Mouse (Mus musculus) bone marrow, adult 2 months (tissue): ENCODE data around the gene Pinlyp. TPM values are rescaled to one million over a fixed set of nuclear protein-coding genes. Genes with fewer than 3 reads are reported as not detected.
A peak's percentile ranks its signal among the peaks of the same experiment; 100 is the strongest.

Source experiments
- H3K27ac ChIP-seq: fragments of 200-500 bp; 2 replicates; pipeline ENCODE4 v1.5.1; 2012; ENCODE audit warnings: low read depth, mild to moderate bottlenecking, control low read depth, inconsistent platforms, low read length; ENCODE audit not compliant: control insufficient read depth, poor library complexity, insufficient read depth
- H3K4me1 ChIP-seq: fragments of 200-500 bp; 2 replicates; pipeline ENCODE4 v1.6.1; 2011; ENCODE audit warnings: low read length; ENCODE audit not compliant: control insufficient read depth, insufficient read depth
- H3K4me3 ChIP-seq: fragments of 200-500 bp; replicated peaks from 2 replicates; pipeline ENCODE3; 2011; ENCODE audit warnings: mild to moderate bottlenecking, low read depth, low read length, control low read depth; ENCODE audit not compliant: control insufficient read depth
- CTCF ChIP-seq: fragments of 200-500 bp; IDR thresholded peaks from 2 replicates; pipeline ENCODE4 v1.5.1; 2011; ENCODE audit warnings: low read length, control low read depth; ENCODE audit not compliant: control insufficient read depth, insufficient read depth
- POLR2A ChIP-seq: fragments of 200-500 bp; IDR thresholded peaks from 2 replicates; pipeline ENCODE4 v1.6.1; 2011; ENCODE audit warnings: low read depth, mild to moderate bottlenecking, control low read depth, low read length, borderline replicate concordance; ENCODE audit not compliant: control insufficient read depth
- WGBS: fragments of 180-500 bp; shearing (Covaris S2); methylation state at CpG from one replicate; pipeline ENCODE4 v1.1.7; 2018; 5-methylcytosine and 5-hydroxymethylcytosine counted together
- polyA plus RNA-seq: library from polyadenylated mRNA; stranded (reverse); fragments of >200 nt; gene quantifications from 2 replicates; pipeline ENCODE4 v1.2.4, GENCODE M21; 2011; ENCODE audit warnings: low replicate concordance; ENCODE audit not compliant: missing spikeins, insufficient read depth, insufficient read length

Pinlyp gene
- polyA plus RNA-seq, 1 experiment: not detected

DNA sequence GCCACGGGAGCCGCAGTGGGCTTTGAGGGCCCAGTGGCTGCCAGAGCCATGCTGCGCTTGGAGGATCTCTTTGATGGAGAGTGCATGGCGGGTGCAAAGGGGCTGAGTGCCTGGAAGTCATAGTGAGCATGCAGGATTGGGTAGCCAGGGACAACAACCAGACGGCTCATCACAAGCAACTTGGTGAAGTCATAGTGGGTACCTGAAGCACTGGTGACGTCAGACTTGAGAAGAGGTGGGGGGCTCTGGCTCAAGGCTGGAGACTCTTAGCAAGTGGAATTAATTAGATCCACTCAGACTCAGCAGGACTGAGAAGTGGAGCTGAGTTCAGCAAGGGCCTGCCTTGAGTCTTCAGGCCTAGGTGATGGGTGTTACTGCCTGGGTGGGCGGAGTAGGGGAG is 33.6 kb downstream of the Pinlyp start, which contains the start of gene AC161166.1:
AC161166.1 (minus strand) TSS at position 101 of the 400 bp plus-strand sequence.
- H3K4me1 ChIP-seq: no peaks in the 10 kb centered on the region
- TF ChIP-seq POLR2A (no peak), CTCF (no peak)
- WGBS: 87% methylated on average over 7 of the region's 7 CpGs
- no peak within 1 kb of the TSS for H3K27ac ChIP-seq
- H3K4me3 ChIP-seq: no peak within 1 kb of the TSS

DNA sequence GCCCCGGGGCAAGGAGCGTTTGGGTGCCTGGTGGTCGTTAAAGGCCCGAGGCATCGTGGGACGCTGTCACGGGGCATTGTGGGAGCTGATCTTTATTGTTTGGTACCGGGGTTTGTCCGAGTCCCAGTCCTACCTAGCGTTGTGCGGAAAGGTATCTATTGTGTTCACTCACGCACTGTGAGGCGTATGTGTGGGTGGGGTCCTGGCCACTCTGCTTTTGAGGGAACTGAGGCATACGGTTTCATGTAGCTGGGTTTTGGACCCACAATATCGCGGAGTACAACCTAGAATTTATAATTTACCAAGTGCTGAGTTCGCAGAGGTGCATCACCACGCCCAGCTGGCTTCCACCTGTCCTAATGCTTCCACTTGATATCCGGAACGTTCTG is 38.2 kb downstream of the Pinlyp start:
- WGBS: 1% methylated on average over 20 of the region's 20 CpGs
- peak overlapping the region; percentile 85 for H3K4me3 ChIP-seq
- no peak for TF ChIP-seq POLR2A
- no peak for TF ChIP-seq CTCF
- no peak overlapping the region for H3K27ac ChIP-seq
- no peaks in the 10 kb centered on the region for H3K4me1 ChIP-seq

DNA sequence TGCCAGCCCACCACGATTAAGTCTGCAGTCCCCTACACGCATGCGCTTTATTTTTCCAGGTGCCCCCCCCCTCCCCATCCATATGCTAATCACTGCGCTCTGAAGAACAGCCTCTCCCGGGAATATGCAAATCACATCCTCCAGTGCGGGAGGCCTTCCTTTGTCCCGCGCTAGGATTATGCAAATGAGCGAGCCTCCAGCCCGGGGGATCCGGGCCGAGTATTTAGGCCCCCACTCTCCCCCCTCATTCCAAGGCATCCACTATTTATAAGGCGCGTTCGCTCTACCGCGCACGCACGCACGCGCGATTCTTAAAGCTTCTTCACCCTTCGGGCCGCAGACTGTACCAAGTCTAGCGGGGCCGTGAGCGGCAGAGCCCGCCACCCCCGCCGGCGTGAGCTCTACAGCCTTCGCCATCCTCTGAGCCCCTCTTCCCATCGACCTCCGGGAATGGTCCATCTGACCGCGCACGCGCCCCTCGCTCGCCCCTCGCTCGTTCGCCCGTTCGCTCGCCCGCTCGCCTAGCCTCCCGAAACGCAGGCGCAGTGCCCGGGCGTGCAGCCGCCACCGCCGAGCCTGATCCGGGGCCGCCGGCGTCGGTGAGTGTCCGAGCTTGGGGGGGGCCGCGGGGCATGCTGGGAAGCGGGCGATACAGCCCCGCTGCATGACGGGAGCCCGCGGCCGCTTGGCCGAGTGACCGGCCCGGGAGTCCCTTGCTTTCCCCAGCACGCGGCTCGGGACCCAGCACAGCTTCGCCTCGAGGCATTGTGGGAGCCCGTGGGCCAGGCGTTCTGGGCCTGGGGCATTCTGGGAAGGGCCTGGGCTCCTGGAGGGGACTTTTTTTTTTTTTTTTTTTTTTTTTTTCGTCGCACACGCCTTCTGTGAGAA is 38.8 kb downstream of the Pinlyp start, which contains the start of gene Zfp428:
Zfp428 (plus strand) TSS at position 169 of the 888 bp plus-strand sequence.
- Histone ChIP-seq H3K4me1 (no peaks in the 10 kb centered on the region), H3K4me3 (peak within 1 kb of the TSS; percentile 85), H3K27ac (peak within 1 kb of the TSS; percentile 37; the same call in 1 of the 2 replicates)
- no peak for TF ChIP-seq CTCF
- peak; percentile 68; the same call in 1 of the 2 replicates for TF ChIP-seq POLR2A
- under 1% methylated on average over 84 of the region's 84 CpGs for WGBS

DNA sequence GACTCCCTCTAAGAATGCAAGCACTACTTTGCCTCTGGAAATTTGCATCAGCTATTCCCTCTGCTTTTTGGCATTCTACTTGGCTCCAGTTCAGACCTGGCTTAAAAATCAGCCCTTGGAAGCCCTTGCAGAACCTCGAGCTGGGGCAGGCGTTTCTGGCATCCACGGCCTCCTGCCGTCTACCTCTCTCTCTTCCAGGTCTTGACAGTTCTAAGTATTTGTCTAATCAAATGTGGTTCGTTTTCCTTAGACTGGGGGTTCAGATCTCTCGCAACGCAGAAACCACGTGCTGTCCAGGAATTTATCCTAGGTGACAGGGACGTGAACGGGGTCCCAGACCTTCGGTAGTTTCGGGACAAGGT is 39.5 kb downstream of the Pinlyp start:
- 8% methylated on average over 12 of the region's 12 CpGs for WGBS
- Histone ChIP-seq H3K27ac (no peak overlapping the region), H3K4me3 (peak overlapping the region; percentile 5), H3K4me1 (no peaks in the 10 kb centered on the region)
- TF ChIP-seq CTCF (no peak), POLR2A (no peak)

DNA sequence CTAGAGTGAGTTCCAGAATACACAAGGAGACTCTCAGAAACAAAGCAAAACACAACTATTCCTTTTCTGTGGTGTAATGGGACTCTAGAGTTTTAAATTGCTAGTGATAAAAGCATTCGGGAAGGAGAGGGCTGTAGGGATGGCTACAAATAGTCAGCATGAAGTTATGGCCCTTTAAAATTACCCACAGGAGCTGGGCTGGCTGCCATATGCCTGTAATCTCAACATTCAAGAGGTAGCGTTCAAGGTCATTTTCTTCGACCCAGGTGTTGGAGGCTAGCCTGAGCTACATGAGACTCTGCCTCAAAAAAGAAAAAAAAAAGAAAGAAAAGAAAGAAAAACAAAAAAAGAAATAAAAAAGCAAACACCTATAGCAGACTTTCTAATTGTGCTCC is 39.9 kb downstream of the Pinlyp start:
- 25% methylated on average over 3 of the region's 3 CpGs for WGBS
- TF ChIP-seq CTCF: no peak
- no peak for TF ChIP-seq POLR2A
- Histone ChIP-seq H3K4me1 (no peaks in the 10 kb centered on the region), H3K4me3 (no peak overlapping the region), H3K27ac (no peak overlapping the region)

DNA sequence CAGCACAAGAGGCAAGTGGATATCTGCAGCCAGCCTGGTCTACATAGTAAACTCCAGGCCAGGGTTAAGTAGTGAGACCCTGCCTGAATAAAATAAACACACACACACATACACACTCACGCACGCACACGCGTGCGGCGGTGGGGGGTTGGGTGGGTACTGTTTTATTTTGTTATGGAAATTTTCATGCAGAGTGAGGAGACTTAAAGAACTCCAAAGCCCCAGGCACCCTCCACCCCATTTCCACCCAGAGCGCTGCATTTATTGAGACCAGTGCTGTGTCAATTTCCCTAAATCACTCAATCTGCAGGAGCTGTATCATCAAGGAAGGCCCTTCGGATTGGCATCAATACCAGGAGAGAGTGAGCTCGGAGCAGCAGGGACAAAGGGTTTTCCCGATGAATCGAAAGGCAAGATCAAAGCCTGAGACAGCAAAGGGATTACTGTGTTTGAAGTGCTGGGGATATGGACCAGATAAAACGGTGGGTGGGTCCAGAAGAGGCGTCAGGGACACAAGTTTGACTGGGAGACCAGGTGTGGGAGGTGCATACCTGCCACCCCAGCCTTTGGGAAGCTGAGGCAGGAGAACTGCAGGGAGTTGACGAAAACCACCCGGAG is 40.4 kb downstream of the Pinlyp start:
- TF ChIP-seq CTCF (no peak), POLR2A (no peak)
- Histone ChIP-seq H3K27ac (no peak overlapping the region), H3K4me3 (no peak overlapping the region), H3K4me1 (no peaks in the 10 kb centered on the region)
- WGBS: 80% methylated on average over 15 of the region's 15 CpGs

DNA sequence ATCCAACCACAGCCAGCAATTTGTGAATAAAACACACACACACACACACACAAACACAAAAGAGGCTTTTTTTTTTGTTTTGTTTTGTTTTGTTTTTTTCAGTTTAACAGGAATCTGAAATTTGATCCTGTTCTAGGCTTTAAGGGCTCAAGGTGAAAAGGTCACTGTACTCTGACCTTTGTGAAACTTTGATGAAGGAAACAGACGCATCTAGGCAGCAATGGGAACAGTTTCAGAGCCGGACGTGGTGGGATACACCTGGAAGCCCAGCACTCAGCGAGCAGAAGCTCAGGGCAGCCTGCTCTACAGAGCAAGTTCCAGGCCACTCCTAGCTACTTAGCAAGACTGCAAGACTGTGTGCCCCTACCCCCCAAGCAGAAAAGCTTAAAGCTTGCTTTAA is 41.0 kb downstream of the Pinlyp start:
- WGBS: 44% methylated on average over 4 of the region's 4 CpGs
- H3K4me1 ChIP-seq: no peaks in the 10 kb centered on the region
- no peak for TF ChIP-seq CTCF
- TF ChIP-seq POLR2A: no peak
- no peak overlapping the region for H3K4me3 ChIP-seq
- no peak overlapping the region for H3K27ac ChIP-seq

DNA sequence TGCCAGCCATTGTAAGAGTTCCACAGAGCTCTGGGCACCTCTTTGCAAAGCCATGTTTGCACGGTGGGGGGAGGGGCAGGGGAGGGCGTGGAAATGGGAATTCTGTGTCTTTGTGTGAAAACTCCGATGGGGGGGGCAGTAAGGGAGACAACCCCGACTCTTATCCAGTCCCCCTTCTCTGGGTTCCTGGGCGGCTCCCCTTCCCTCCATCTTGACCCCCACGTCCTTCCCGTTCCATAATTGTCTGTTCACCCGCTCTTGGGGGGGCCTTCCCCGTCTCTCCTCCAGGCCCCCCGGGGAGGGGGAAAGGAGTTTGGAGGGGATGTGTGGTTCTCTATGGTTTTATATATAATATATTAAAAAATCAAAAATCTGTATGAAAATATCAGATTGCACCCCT is 41.9 kb downstream of the Pinlyp start:
- H3K4me1 ChIP-seq: no peaks in the 10 kb centered on the region
- WGBS: 13% methylated on average over 10 of the region's 10 CpGs
- no peak overlapping the region for H3K4me3 ChIP-seq
- no peak overlapping the region for H3K27ac ChIP-seq
- TF ChIP-seq CTCF: no peak
- no peak for TF ChIP-seq POLR2A
